Mouse (Mus musculus) spleen, adult 2 months (tissue): ENCODE data around the gene Clpb.

Experiments
- CTCF ChIP-seq: fragments of 200-500 bp; IDR thresholded peaks from 2 replicates; pipeline ENCODE4 v1.5.1; 2011; ENCODE audit warnings: mild to moderate bottlenecking, inconsistent platforms; ENCODE audit not compliant: insufficient read depth, insufficient read length, insufficient replicate concordance; ENCODE audit errors: extremely low read depth
- POLR2A ChIP-seq: fragments of 200-500 bp; IDR thresholded peaks from 2 replicates; pipeline ENCODE4 v1.6.1; 2011; ENCODE audit warnings: low read depth, low read length, inconsistent platforms

DNA sequence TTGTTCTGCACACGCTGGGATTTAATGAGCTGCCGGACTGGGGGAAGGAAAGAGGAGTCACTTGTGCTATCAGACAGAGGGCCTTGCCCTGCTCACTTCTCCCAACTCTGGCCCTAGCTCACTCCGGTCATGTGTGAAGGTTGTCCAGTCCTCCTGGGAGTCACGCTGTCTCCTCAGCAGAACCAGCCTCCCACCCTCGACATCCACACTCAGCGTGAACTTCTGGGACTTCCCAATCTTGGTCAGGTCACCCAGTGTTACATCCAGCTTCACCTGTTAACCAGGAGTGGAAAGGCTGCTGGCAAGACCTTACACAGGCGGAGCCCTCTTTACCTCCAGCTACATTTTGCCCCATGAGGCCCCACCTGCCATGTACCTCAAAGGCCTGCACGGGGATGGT lies 168.0 kb downstream of the Clpb start:
- no peak for TF ChIP-seq CTCF
- TF ChIP-seq POLR2A: no peak
